Mouse (Mus musculus): ENCODE results near the gene Arrdc3. TPM values are rescaled to one million over a fixed set of nuclear protein-coding genes. Genes with fewer than 3 reads are reported as not detected.

Arrdc3 gene
- 34.7 TPM for polyA plus RNA-seq (2017; shearing (Covaris generic))

GRCm38 (mm10) chr13:80883190-80883589 lies at the start of gene Arrdc3:
Gene Arrdc3, plus strand, starts transcription at chr13:80883384.

